Mouse (Mus musculus) kidney, embryonic 16.5 days (tissue): ENCODE results near the gene Evi5. TPM values are rescaled to one million over a fixed set of nuclear protein-coding genes. Genes with fewer than 3 reads are reported as not detected.

Source experiments
- ATAC-seq: fragments of 200-750 bp; cut with Nextera tagmentation; 2 replicates; pipeline ENCODE4 v1.8.0; 2017; ENCODE audit warnings: moderate TSS enrichment; ENCODE audit not compliant: low FRiP score, low TSS enrichment
- H3K27ac ChIP-seq: fragments of 300-500 bp; sonication (generic); 2 replicates; pipeline ENCODE4 v1.5.1; 2014; ENCODE audit warnings: low read length
- H3K27me3 ChIP-seq: fragments of 300-500 bp; sonication (generic); 2 replicates; pipeline ENCODE4 v1.6.1; 2014; ENCODE audit warnings: low read length, control low read depth, mixed read lengths; ENCODE audit not compliant: insufficient read depth
- H3K36me3 ChIP-seq: fragments of 300-500 bp; sonication (generic); 2 replicates; pipeline ENCODE4 v1.6.1; 2014; ENCODE audit warnings: low read length, control low read depth, mixed read lengths; ENCODE audit not compliant: insufficient read depth
- H3K4me1 ChIP-seq: fragments of 300-500 bp; sonication (generic); 2 replicates; pipeline ENCODE4 v1.6.1; 2014; ENCODE audit warnings: low read length, control low read depth, mixed read lengths; ENCODE audit not compliant: insufficient read depth
- H3K4me2 ChIP-seq: fragments of 300-500 bp; sonication (generic); replicated peaks from 2 replicates; pipeline ENCODE4 v1.6.1; 2014; ENCODE audit warnings: low read depth, low read length
- H3K4me3 ChIP-seq: fragments of 300-500 bp; sonication (generic); 2 replicates; pipeline ENCODE4 v1.5.1; 2014; ENCODE audit warnings: mild to moderate bottlenecking, low read length
- H3K9ac ChIP-seq: fragments of 300-500 bp; sonication (generic); replicated peaks from 2 replicates; pipeline ENCODE4 v1.6.1; 2014; ENCODE audit warnings: low read length
- H3K9me3 ChIP-seq: fragments of 300-500 bp; sonication (generic); 2 replicates; pipeline ENCODE4 v1.6.1; 2016; ENCODE audit warnings: low read length, control low read depth
- WGBS: fragments of 180-500 bp; shearing (Covaris S2); extraction: QIAGEN DNeasy Blood & Tissue Kit; methylation state at CpG from one replicate; pipeline ENCODE4 v1.1.7; 2014; 5-methylcytosine and 5-hydroxymethylcytosine counted together
- polyA plus RNA-seq: library from polyadenylated mRNA; unstranded; fragments of >200 nt; fragmentation: Nextera tagmentation; extraction: Ambion mirVana; gene quantifications from 2 replicates; pipeline ENCODE4 v1.2.1, GENCODE M21; 2015

Gene Evi5
- polyA plus RNA-seq, 1 experiment from 2014 or later, result 76.5 TPM

GRCm38 (mm10) chr5:107855546-107855945, 19.4 kb downstream of the Evi5 start:
- 80% methylated on average over 2 of the region's 2 CpGs for WGBS
- no peak for ATAC-seq
- no peaks in the 10 kb centered on the region for H3K27me3 ChIP-seq
- no peak overlapping the region for H3K9ac ChIP-seq
- no peaks in the 10 kb centered on the region for H3K36me3 ChIP-seq
- H3K27ac ChIP-seq, result no peak overlapping the region
- H3K4me2 ChIP-seq, result no peak overlapping the region
- peaks cover 15% of the 10 kb centered on the region; the same call in 1 of the 2 replicates for H3K4me1 ChIP-seq
- no peak overlapping the region for H3K4me3 ChIP-seq
- no peaks in the 10 kb centered on the region for H3K9me3 ChIP-seq

GRCm38 (mm10) chr5:107854556-107854955, 20.4 kb downstream of the Evi5 start:
- H3K4me3 ChIP-seq, result no peak overlapping the region
- 73% methylated on average over 3 of the region's 3 CpGs for WGBS
- no peak overlapping the region for H3K4me2 ChIP-seq
- H3K9ac ChIP-seq, result no peak overlapping the region
- peaks cover 2% of the 10 kb centered on the region; the same call in 1 of the 2 replicates for H3K36me3 ChIP-seq
- H3K9me3 ChIP-seq, result no peaks in the 10 kb centered on the region
- H3K27ac ChIP-seq, result no peak overlapping the region
- ATAC-seq, result no peak
- H3K4me1 ChIP-seq, result peaks cover 15% of the 10 kb centered on the region; the same call in 1 of the 2 replicates
- no peaks in the 10 kb centered on the region for H3K27me3 ChIP-seq

GRCm38 (mm10) chr5:107853807-107854206, 21.1 kb downstream of the Evi5 start:
- Histone ChIP-seq H3K9ac (0 out of 2 replicates have a peak overlapping the region, but pooled peaks have one; percentile 5), H3K4me2 (no peak overlapping the region), H3K9me3 (no peaks in the 10 kb centered on the region), H3K4me1 (peaks cover 15% of the 10 kb centered on the region; the same call in 1 of the 2 replicates), H3K36me3 (peaks cover 2% of the 10 kb centered on the region; the same call in 1 of the 2 replicates), H3K4me3 (no peak overlapping the region), H3K27me3 (no peaks in the 10 kb centered on the region), H3K27ac (peak overlapping the region; percentile 4; the same call in 1 of the 2 replicates)
- ATAC-seq, result peak; percentile 73; the same call in 1 of the 2 replicates
- WGBS, result 43% methylated on average over 6 of the region's 6 CpGs

DNA sequence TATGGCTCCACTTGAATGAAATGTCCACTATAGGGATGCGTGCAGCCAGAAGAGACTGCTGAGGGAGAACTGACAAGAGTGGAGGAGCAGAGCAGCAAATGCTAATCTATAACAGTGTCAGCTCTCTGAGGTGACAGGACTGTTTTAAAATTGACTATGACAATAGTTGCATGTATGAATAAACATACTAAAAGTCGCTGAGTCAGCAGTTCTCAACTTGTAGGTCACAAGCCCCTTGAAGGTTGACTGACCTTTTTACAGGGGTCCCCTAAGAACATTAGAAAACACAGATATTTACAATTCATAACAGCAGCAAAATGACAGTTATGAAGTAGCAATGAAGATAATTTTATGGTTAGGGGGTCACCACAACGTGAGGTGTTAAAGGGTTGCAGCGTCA, 25.9 kb downstream of the Evi5 start:
- Histone ChIP-seq H3K4me2 (no peak overlapping the region), H3K9ac (no peak overlapping the region), H3K9me3 (no peaks in the 10 kb centered on the region), H3K27me3 (no peaks in the 10 kb centered on the region), H3K4me1 (0 out of 2 replicates have a peak, but pooled peaks cover 6% of the 10 kb centered on the region), H3K4me3 (no peak overlapping the region), H3K27ac (no peak overlapping the region), H3K36me3 (peaks cover 2% of the 10 kb centered on the region; the same call in 1 of the 2 replicates)
- ATAC-seq, result no peak
- WGBS, result 89% methylated on average over 4 of the region's 4 CpGs

- ATAC-seq, result no peak
- Histone ChIP-seq H3K9me3 (no peaks in the 10 kb centered on the region), H3K27me3 (no peaks in the 10 kb centered on the region), H3K4me3 (no peak overlapping the region), H3K4me2 (no peak overlapping the region), H3K9ac (no peak overlapping the region), H3K27ac (no peak overlapping the region), H3K36me3 (peaks cover 2% of the 10 kb centered on the region; the same call in 1 of the 2 replicates), H3K4me1 (no peaks in the 10 kb centered on the region)
- 60% methylated on average over 2 of the region's 2 CpGs for WGBS
Measured at GRCm38 (mm10) chr5:107847817-107848216, 27.1 kb downstream of the Evi5 start.

DNA sequence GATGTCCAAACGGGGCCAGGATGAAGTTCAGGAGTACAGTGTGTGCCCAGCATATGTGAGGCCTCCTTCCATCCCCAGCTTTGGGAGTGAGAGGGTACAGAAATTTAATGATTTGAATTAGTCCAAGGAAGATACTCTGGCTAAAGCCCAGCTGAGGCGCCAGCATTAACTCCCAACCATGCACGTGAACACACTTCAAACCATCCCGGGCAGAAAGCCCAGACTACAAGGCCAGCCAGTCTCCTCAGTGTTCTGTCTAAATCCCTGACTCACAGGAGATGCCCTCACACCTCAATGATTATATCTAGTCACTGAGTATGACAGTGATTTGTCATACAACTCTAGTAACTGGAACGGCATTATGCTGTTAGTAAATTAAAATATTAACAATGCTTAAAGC, 27.6 kb downstream of the Evi5 start:
- Histone ChIP-seq H3K27ac (no peak overlapping the region), H3K36me3 (peaks cover 2% of the 10 kb centered on the region; the same call in 1 of the 2 replicates), H3K9ac (no peak overlapping the region), H3K4me2 (no peak overlapping the region), H3K9me3 (no peaks in the 10 kb centered on the region), H3K27me3 (no peaks in the 10 kb centered on the region), H3K4me1 (no peaks in the 10 kb centered on the region), H3K4me3 (no peak overlapping the region)
- 87% methylated on average over 5 of the region's 5 CpGs for WGBS
- no peak for ATAC-seq

DNA sequence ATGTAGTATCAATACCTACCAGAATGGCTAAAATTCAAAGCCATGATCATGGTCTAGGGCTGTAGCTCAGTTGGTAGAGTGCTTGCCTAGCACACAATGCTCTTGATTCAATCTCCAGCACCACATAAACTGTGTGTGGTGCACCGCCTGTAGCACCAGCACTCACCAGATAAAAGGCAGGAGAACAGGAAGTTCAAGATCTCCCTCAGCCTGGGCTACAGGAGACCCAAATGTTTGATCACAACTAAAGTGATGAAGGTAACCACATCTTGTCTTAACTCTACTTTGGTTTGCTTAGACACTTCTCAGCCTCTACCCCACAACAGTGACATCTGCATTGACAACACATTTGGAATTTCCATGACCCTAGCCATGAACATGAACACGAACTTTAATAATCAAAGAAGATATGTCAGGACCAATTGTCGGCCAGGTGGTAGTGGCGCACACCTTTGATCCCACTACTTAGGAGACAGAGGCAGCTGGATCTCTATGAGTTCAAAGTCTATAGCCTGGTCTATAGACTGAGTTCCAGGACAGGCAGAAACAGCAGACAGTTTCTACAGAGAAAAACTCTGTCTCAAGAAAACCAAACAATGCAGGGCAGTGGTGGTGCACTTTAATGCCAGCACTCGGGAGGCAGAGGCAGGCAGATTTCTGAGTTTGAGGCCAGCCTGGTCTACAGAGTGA, 34.2 kb downstream of the Evi5 start:
- H3K9ac ChIP-seq, result no peak overlapping the region
- peaks cover 11% of the 10 kb centered on the region; the same call in 1 of the 2 replicates for H3K36me3 ChIP-seq
- no peaks in the 10 kb centered on the region for H3K9me3 ChIP-seq
- H3K27me3 ChIP-seq, result no peaks in the 10 kb centered on the region
- 96% methylated on average over 5 of the region's 5 CpGs for WGBS
- no peak for ATAC-seq
- H3K27ac ChIP-seq, result no peak overlapping the region
- no peak overlapping the region for H3K4me2 ChIP-seq
- H3K4me3 ChIP-seq, result no peak overlapping the region
- no peaks in the 10 kb centered on the region for H3K4me1 ChIP-seq

DNA sequence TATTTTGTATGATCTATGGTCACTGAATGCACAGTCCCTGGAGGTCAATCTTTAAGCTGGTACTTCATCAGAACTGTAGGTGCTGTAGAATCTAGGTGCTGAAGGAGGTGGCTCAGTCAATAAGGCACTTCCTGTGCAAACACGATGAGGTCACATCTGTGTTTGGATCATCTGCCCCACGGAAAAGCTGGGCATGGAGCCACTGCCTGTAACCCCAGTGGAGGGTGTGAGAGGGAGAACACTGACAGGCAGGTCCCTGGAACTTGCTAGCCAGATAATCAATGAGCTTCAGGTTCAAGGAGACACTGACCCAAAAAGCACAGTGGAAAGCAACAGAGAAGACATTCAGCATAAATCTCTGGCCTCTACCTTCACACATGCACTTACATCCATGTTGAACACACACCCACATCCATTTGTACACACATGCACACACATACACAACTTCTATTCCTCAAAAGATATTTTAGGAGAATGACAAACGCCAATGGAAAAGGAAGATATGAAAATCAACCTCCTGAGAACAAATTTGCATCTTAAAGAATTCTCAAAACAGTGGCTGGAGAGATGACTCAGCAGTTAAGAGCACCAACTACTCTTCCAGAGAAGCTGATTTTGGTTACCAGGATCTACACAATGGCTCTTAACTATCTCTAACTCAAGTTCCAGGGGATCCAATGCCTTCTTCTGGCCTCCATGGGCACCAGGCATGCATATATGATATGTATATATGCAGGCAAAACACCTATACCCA, 35.8 kb downstream of the Evi5 start:
- Histone ChIP-seq H3K4me1 (no peaks in the 10 kb centered on the region), H3K27ac (no peak overlapping the region), H3K9ac (no peak overlapping the region), H3K4me2 (no peak overlapping the region), H3K9me3 (no peaks in the 10 kb centered on the region), H3K4me3 (no peak overlapping the region), H3K36me3 (peaks cover 11% of the 10 kb centered on the region; the same call in 1 of the 2 replicates), H3K27me3 (no peaks in the 10 kb centered on the region)
- WGBS, result 47% methylated on average over 3 of the region's 3 CpGs
- ATAC-seq, result no peak

DNA sequence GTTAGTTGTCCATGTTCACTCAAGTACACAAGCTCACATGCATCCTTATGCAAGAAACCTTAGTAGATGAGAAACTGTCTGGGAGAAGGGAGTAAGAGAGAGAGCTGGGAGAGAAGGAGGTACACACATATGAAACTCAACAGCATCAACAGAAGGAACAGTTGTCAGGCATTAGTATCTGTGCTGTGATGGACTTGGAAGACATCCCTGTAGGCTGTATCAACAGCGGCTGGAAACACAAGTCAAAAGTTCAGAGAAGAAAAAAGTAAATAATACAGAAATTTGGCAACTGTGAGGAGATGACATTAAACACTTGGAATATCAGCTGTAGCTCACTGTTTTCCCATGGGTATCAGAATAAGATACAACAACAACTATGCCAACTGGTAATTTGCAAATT, 40.6 kb downstream of the Evi5 start:
- ATAC-seq, result no peak
- H3K9me3 ChIP-seq, result peaks cover 12% of the 10 kb centered on the region
- H3K27ac ChIP-seq, result no peak overlapping the region
- H3K4me1 ChIP-seq, result no peaks in the 10 kb centered on the region
- H3K36me3 ChIP-seq, result peaks cover 13% of the 10 kb centered on the region
- WGBS, result 74% methylated on average over 1 of the region's 1 CpGs
- no peak overlapping the region for H3K4me3 ChIP-seq
- no peak overlapping the region for H3K9ac ChIP-seq
- no peak overlapping the region for H3K4me2 ChIP-seq
- H3K27me3 ChIP-seq, result no peaks in the 10 kb centered on the region

DNA sequence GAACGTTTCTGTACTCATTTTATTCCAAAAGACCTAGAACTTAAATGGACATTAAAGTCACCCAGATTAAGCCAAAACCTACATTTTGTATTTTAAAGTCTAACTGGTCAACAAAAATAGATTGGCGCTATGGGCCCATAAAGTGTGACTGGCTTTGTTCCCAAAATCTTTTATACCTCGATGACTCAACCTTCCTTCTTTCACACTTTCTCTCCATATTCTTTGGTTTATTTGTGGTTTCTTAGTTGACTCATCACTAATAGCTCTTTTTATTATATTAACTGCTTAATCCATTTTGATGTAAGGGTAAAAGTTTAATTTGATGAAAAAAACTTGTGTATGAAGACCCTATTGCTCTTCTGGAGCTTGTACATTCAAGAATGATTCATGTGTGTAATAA, 43.6 kb downstream of the Evi5 start:
- Histone ChIP-seq H3K9me3 (peaks cover 12% of the 10 kb centered on the region), H3K9ac (no peak overlapping the region), H3K27me3 (no peaks in the 10 kb centered on the region), H3K36me3 (peaks cover 13% of the 10 kb centered on the region), H3K27ac (no peak overlapping the region), H3K4me1 (no peaks in the 10 kb centered on the region), H3K4me2 (no peak overlapping the region), H3K4me3 (no peak overlapping the region)
- no peak for ATAC-seq
- 94% methylated on average over 3 of the region's 3 CpGs for WGBS
